Mouse (Mus musculus) erythroblast, embryonic 14.5 days (primary cell): ENCODE results near the gene Hpd.
"Not testable (repeated sequence)": the region's sequence is repeated elsewhere in the genome, so short reads cannot be mapped to it uniquely, and the experiment has no call there.

Source experiments
- GATA1 ChIP-seq: IDR thresholded peaks from 2 replicates; pipeline ENCODE4 v1.6.1; 2012; ENCODE audit warnings: low read length, inconsistent platforms, mixed read lengths
- TAL1 ChIP-seq: IDR thresholded peaks from 3 replicates; pipeline ENCODE4 v1.6.1; 2012; ENCODE audit warnings: low read length, inconsistent platforms, mixed read lengths

DNA sequence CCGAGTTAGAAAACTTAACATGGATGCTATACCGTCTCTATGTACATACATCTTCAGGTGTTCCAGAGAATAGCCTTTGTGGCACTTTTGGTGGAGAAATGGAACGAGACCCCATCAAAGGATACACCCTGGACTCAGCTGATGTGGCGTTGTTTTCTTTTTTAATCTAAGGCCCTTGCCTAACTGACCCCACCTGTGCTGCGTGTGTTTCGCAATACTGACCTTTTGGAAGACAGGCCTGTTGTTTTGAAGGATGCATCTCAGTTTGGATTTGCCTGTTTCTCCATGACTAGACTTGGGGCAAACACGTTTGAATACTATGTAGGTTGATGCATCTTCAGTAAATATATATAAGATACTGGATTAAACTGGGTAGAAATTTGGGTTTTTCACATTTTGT lies 21.1 kb upstream of the Hpd start:
- not testable (repeated sequence) for TF ChIP-seq TAL1, GATA1
